Mouse (Mus musculus) ES-Bruce4 (cell line): ENCODE data around the gene Copz1.

ENCODE experiments used
- CTCF ChIP-seq: IDR thresholded peaks from one replicate; pipeline ENCODE4 v1.8.1; 2011; ENCODE audit warnings: low read depth, low read length
- EP300 ChIP-seq: IDR thresholded peaks from 2 replicates; pipeline ENCODE4 v1.6.1; 2011; ENCODE audit warnings: low read depth, low read length; ENCODE audit not compliant: insufficient read depth
- POLR2A ChIP-seq: IDR thresholded peaks from one replicate; pipeline ENCODE4 v1.8.1; 2011; ENCODE audit warnings: low read length; ENCODE audit not compliant: insufficient read depth

DNA sequence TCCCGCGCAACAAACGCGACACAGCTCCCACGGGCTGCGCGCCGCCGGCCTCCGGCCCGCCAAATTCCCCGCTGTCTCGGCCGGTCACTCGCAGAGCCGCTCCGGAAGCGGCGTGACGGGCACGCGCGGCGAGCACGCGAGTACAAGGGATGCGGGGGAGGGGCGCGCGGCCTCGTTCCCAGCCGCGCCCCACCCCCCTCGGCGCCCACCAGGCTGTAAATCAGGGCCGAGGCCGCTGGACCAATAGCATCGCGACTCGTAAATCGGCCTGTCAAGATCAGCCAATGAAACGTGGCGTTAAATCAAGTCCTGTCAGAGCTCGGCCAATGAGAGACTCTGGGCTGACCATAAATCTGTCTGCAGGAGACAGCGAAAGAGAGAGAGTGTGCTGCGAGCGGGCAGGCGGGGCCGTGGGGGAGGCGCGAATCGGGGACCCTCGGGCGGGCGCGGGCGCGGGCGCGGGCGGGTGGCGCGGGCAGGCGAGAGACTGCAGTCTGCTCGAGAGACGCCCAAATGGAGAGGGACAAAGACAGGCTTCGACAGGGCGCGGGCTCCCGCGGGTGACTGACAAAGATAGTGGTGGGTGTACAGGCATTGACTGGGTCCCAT is 32.7 kb downstream of the Copz1 start:
- TF ChIP-seq POLR2A (no peak), CTCF (no peak), EP300 (0 out of 2 replicates have a peak, but pooled peaks have one; percentile 39)
